29 mouse cellular contexts compared by ENCODE assay signal in the genomic region with DNA sequence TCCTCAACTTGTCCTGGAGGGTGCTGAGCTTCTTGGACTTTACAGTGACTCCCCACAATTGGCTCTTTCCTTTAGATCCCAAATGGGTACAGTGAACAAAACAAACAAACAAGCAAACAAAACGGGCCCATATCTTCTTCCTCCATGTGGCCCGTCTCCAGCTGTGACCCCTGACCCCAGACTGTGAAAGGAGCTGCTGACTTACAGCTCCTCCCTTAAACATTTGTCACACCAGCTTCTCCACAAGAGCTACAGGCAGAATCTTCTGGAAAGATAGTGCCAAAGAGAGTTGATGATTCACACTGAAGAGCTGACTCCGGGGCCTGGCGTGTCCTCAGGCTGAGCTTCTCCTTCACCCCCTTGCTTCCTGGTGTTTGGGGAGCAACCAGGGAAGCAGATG. TPM values are rescaled to one million over a fixed set of nuclear protein-coding genes. Genes with fewer than 3 reads are reported as not detected.
DNase-seq lines count a peak whose midpoint lies in the region; ATAC-seq and TF ChIP-seq lines count a peak whose summit lies in the region.
"Had no signal": no experiment of that assay in that cellular context is flagged by ENCODE, and none has a peak within 500 bp of the region (broad histone marks: within the 10 kb centered on the region; RNA-seq: fewer than 3 reads in every experiment).

No protein-coding gene starts in this region.

- no peak overlapping the region for H3K4me3 ChIP-seq in kidney, embryonic 15.5 days (replicated peaks)
- no peak overlapping the region for H3K4me3 ChIP-seq in kidney, embryonic 16.5 days (ENCODE audit: low read length)
- no peak overlapping the region for H3K4me3 ChIP-seq in lung, postnatal 0 days (ENCODE audit: low read depth, low read length)
- H3K4me3 ChIP-seq in liver, postnatal 0 days (ENCODE audit: low read depth, low read length), result no peak overlapping the region
- H3K4me3 ChIP-seq: embryonic facial prominence, embryonic 10.5 days; embryonic facial prominence, embryonic 13.5 days; erythroblast, embryonic 14.5 days; forebrain, embryonic 12.5 days; forebrain, embryonic 15.5 days; heart, embryonic 12.5 days; heart, embryonic 15.5 days; hindbrain, embryonic 10.5 days; hindbrain, embryonic 13.5 days had no signal

- no peak overlapping the region for H3K27ac ChIP-seq in kidney, embryonic 15.5 days
- H3K27ac ChIP-seq in kidney, embryonic 16.5 days (ENCODE audit: low read length), result no peak overlapping the region
- H3K27ac ChIP-seq in lung, postnatal 0 days (ENCODE audit: low read length), result no peak overlapping the region
- H3K27ac ChIP-seq in liver, postnatal 0 days (ENCODE audit: low read depth), result no peak overlapping the region
- H3K27ac ChIP-seq: embryonic facial prominence, embryonic 10.5 days; embryonic facial prominence, embryonic 13.5 days; forebrain, embryonic 12.5 days; forebrain, embryonic 15.5 days; heart, embryonic 15.5 days; hindbrain, embryonic 10.5 days; hindbrain, embryonic 13.5 days had no signal

- TF ChIP-seq EP300 in lung, postnatal 0 days (IDR thresholded peaks at IDR 0.05), result no peak
- no peak for TF ChIP-seq EP300 in liver, postnatal 0 days (IDR thresholded peaks at IDR 0.05; ENCODE audit: low read depth)

- peaks cover 17% of the 10 kb centered on the region for H3K4me1 ChIP-seq in kidney, embryonic 15.5 days
- H3K4me1 ChIP-seq in kidney, embryonic 16.5 days (ENCODE audit: insufficient read depth, low read length), result no peaks in the 10 kb centered on the region
- H3K4me1 ChIP-seq in lung, postnatal 0 days (ENCODE audit: insufficient read depth, low read depth, low read length), result peaks cover 3% of the 10 kb centered on the region; the same call in 1 of the 2 replicates
- H3K4me1 ChIP-seq in liver, postnatal 0 days (ENCODE audit: insufficient read depth), result no peaks in the 10 kb centered on the region
- H3K4me1 ChIP-seq: heart, embryonic 12.5 days; heart, embryonic 15.5 days had no signal

- H3K4me2 ChIP-seq in kidney, embryonic 15.5 days, result no peak overlapping the region
- H3K4me2 ChIP-seq in kidney, embryonic 16.5 days (replicated peaks; ENCODE audit: low read depth, low read length), result no peak overlapping the region
- no peak overlapping the region for H3K4me2 ChIP-seq in lung, postnatal 0 days (replicated peaks; ENCODE audit: low read depth, low read length)
- H3K4me2 ChIP-seq in liver, postnatal 0 days (ENCODE audit: low read depth, low read length), result no peak overlapping the region
- H3K4me2 ChIP-seq: embryonic facial prominence, embryonic 13.5 days; forebrain, embryonic 12.5 days; forebrain, embryonic 15.5 days; heart, embryonic 12.5 days; heart, embryonic 15.5 days; hindbrain, embryonic 13.5 days had no signal

- H3K9me3 ChIP-seq in kidney, embryonic 15.5 days (replicated peaks), result no peaks in the 10 kb centered on the region
- H3K9me3 ChIP-seq in kidney, embryonic 16.5 days (ENCODE audit: low read length), result no peaks in the 10 kb centered on the region
- no peaks in the 10 kb centered on the region for H3K9me3 ChIP-seq in lung, postnatal 0 days (ENCODE audit: low read length)
- no peaks in the 10 kb centered on the region for H3K9me3 ChIP-seq in liver, postnatal 0 days (ENCODE audit: low read length)
- H3K9me3 ChIP-seq: embryonic facial prominence, embryonic 10.5 days; embryonic facial prominence, embryonic 13.5 days; forebrain, embryonic 12.5 days; forebrain, embryonic 15.5 days; G1E; heart, embryonic 12.5 days; heart, embryonic 15.5 days; hindbrain, embryonic 10.5 days; hindbrain, embryonic 13.5 days had no signal

- DNase-seq in kidney, adult 9 months, result peak; percentile 10
- peak; percentile 6 to 27 for DNase-seq in kidney, postnatal 36 days
- peak; percentile 66 for DNase-seq in lung, postnatal 0 days (ENCODE audit: low spot score)
- DNase-seq in lung, adult 18-20 months, result no peak
- DNase-seq in lung, postnatal 36 days, result peak; percentile 31
- no peak for DNase-seq in liver, postnatal 0 days
- DNase-seq: adrenal gland, postnatal 10 days; adrenal gland, postnatal 36 days; B cell, adult 2 months; cerebellum, adult 18-20 months; cerebellum, adult 9-10 months; cerebellum, postnatal 14 days; gastrocnemius, postnatal 25 days; heart, adult 18-20 months; heart, postnatal 10 days; heart, postnatal 36 days had no signal

- H3K9ac ChIP-seq in kidney, embryonic 15.5 days, result no peak overlapping the region
- no peak overlapping the region for H3K9ac ChIP-seq in kidney, embryonic 16.5 days (replicated peaks; ENCODE audit: low read length)
- no peak overlapping the region for H3K9ac ChIP-seq in lung, postnatal 0 days (replicated peaks; ENCODE audit: low read depth)
- H3K9ac ChIP-seq in liver, postnatal 0 days (replicated peaks), result no peak overlapping the region
- H3K9ac ChIP-seq: embryonic facial prominence, embryonic 13.5 days; forebrain, embryonic 12.5 days; forebrain, embryonic 15.5 days; heart, embryonic 12.5 days; heart, embryonic 15.5 days; hindbrain, embryonic 13.5 days had no signal

- 56% methylated on average over 4 of the region's 4 CpGs for WGBS in kidney, embryonic 15.5 days
- 50% methylated on average over 4 of the region's 4 CpGs for WGBS in kidney, embryonic 16.5 days
- WGBS in lung, postnatal 0 days, result 49% methylated on average over 4 of the region's 4 CpGs
- 62% methylated on average over 4 of the region's 4 CpGs for WGBS in liver, postnatal 0 days (ENCODE audit: insufficient replicate concordance)

- no peak for ATAC-seq in kidney, embryonic 15.5 days (replicated peaks; ENCODE audit: low FRiP score)
- no peak for ATAC-seq in kidney, embryonic 16.5 days (ENCODE audit: low FRiP score, low TSS enrichment)
- ATAC-seq in lung, postnatal 0 days, result peak; percentile 67
- ATAC-seq in liver, postnatal 0 days, result no peak
- ATAC-seq: forebrain, embryonic 15.5 days; Patski had no signal

- H3K27me3 ChIP-seq in kidney, embryonic 15.5 days, result no peaks in the 10 kb centered on the region
- H3K27me3 ChIP-seq in kidney, embryonic 16.5 days (ENCODE audit: insufficient read depth, low read length), result no peaks in the 10 kb centered on the region
- H3K27me3 ChIP-seq in lung, postnatal 0 days (replicated peaks; ENCODE audit: insufficient read depth, low read length), result no peaks in the 10 kb centered on the region
- H3K27me3 ChIP-seq in liver, postnatal 0 days (ENCODE audit: insufficient read depth, low read length), result no peaks in the 10 kb centered on the region
- H3K27me3 ChIP-seq: embryonic facial prominence, embryonic 13.5 days; forebrain, embryonic 15.5 days; heart, embryonic 12.5 days; heart, embryonic 15.5 days; hindbrain, embryonic 13.5 days had no signal

- no peaks in the 10 kb centered on the region for H3K36me3 ChIP-seq in kidney, embryonic 15.5 days
- no peaks in the 10 kb centered on the region for H3K36me3 ChIP-seq in kidney, embryonic 16.5 days (ENCODE audit: insufficient read depth, low read length)
- H3K36me3 ChIP-seq in lung, postnatal 0 days (ENCODE audit: insufficient read depth, low read length), result no peaks in the 10 kb centered on the region
- no peaks in the 10 kb centered on the region for H3K36me3 ChIP-seq in liver, postnatal 0 days (replicated peaks; ENCODE audit: insufficient read depth, low read length)
- H3K36me3 ChIP-seq: embryonic facial prominence, embryonic 10.5 days; embryonic facial prominence, embryonic 13.5 days; forebrain, embryonic 12.5 days; forebrain, embryonic 15.5 days; G1E; heart, embryonic 12.5 days; heart, embryonic 15.5 days; hindbrain, embryonic 10.5 days; hindbrain, embryonic 13.5 days had no signal

- TF ChIP-seq CTCF in lung, postnatal 0 days (IDR thresholded peaks at IDR 0.05), result no peak
- no peak for TF ChIP-seq CTCF in liver, postnatal 0 days (IDR thresholded peaks at IDR 0.05; ENCODE audit: low read depth)

RNA-seq across cellular contexts. Expression of a gene that starts 48.4 kb away (rescaled TPM):
- 30.8 and 31.2 TPM in 2 replicates for polyA plus RNA-seq in kidney, embryonic 15.5 days (2015; fragmentation: Nextera tagmentation; extraction: Ambion mirVana)
- 46.3 and 50.5 TPM in 2 replicates for polyA plus RNA-seq in kidney, embryonic 16.5 days (2015; fragmentation: Nextera tagmentation; extraction: Ambion mirVana)
- 0.18 TPM in 1 of 2 replicates, not detected in the other for polyA plus RNA-seq in lung, postnatal 0 days (2015; fragmentation: Nextera tagmentation; extraction: Ambion mirVana)
- 48.4 and 49.3 TPM in 2 replicates for polyA plus RNA-seq in liver, postnatal 0 days (2015; fragmentation: Nextera tagmentation; extraction: Ambion mirVana)
- polyA plus RNA-seq: embryonic facial prominence, embryonic 10.5 days; embryonic facial prominence, embryonic 13.5 days; forebrain, embryonic 12.5 days; forebrain, embryonic 15.5 days; G1E; hindbrain, embryonic 10.5 days; hindbrain, embryonic 13.5 days had no signal

Comparison
In these comparisons a context has a peak if more than half of its experiments do, and no peak if none do; other contexts are left out.
1. DNase-seq: peak in kidney, adult 9 months (single experiment), kidney, postnatal 36 days (2 of 2), lung, postnatal 0 days (single experiment) and lung, postnatal 36 days (single experiment); none in lung, adult 18-20 months (0 of 2) and liver, postnatal 0 days (single experiment).
2. RNA of a gene that starts 48.4 kb away (polyA plus RNA-seq): 46.3 to 50.5 TPM in kidney, embryonic 16.5 days, 48.4 to 49.3 TPM in liver, postnatal 0 days and 30.8 to 31.2 TPM in kidney, embryonic 15.5 days; 0.18 TPM in lung, postnatal 0 days; every median in the first group is over 10 times any median in the second.